Mouse (Mus musculus) gastrocnemius, postnatal 25 days (tissue): ENCODE results near the gene Lgi4. TPM values are rescaled to one million over a fixed set of nuclear protein-coding genes. Genes with fewer than 3 reads are reported as not detected.
A peak's percentile ranks its signal among the peaks of the same experiment; 100 is the strongest.

ENCODE experiments used
- DNase-seq: peaks from one replicate; pipeline ENCODE4 v3.0.0; 2022
- total RNA-seq, 2 experiments: library from RNA; stranded (reverse); gene quantifications; 1 replicate in 1 of 2; 2 replicates in 1 of 2; pipeline ENCODE4 v1.2.3; 2021

Lgi4 gene
- total RNA-seq, 2 experiments from 2014 or later = 4.1 to 5.4 TPM

- DNase-seq = no peak
Measured at GRCm38 (mm10) chr7:31051321-31052021, 7.7 kb upstream of the Lgi4 start, which contains the start of gene Fxyd7. Fxyd7 (minus strand) TSS chr7:31051467.

- no peak for DNase-seq
Measured at GRCm38 (mm10) chr7:31052251-31052635, 6.9 kb upstream of the Lgi4 start.

GRCm38 (mm10) chr7:31052636-31053434 lies 6.3 kb upstream of the Lgi4 start:
- DNase-seq = peak; percentile 57

GRCm38 (mm10) chr7:31053882-31054447 lies 5.2 kb upstream of the Lgi4 start:
- DNase-seq = no peak

GRCm38 (mm10) chr7:31054661-31055320 lies 4.4 kb upstream of the Lgi4 start:
- peak; percentile 77 for DNase-seq

GRCm38 (mm10) chr7:31055354-31055824 lies 3.8 kb upstream of the Lgi4 start:
- peak; percentile 95 for DNase-seq

- no peak for DNase-seq
Measured at GRCm38 (mm10) chr7:31055883-31056282, 3.3 kb upstream of the Lgi4 start.

- DNase-seq = no peak
Measured at GRCm38 (mm10) chr7:31056448-31056847, 2.7 kb upstream of the Lgi4 start.

GRCm38 (mm10) chr7:31057071-31057470 lies 2.1 kb upstream of the Lgi4 start, which contains the start of gene Fxyd1:
Fxyd1 (minus strand) TSS chr7:31057199.
- no peak for DNase-seq

GRCm38 (mm10) chr7:31057730-31058129 lies 1.4 kb upstream of the Lgi4 start:
- no peak for DNase-seq

- no peak for DNase-seq
Measured at GRCm38 (mm10) chr7:31058211-31058610, 931 bp upstream of the Lgi4 start.

- DNase-seq = no peak
Measured at GRCm38 (mm10) chr7:31059919-31060620, 928 bp downstream of the Lgi4 start.

- DNase-seq = no peak
Measured at GRCm38 (mm10) chr7:31060621-31061010, 1.5 kb downstream of the Lgi4 start.

- no peak for DNase-seq
Measured at GRCm38 (mm10) chr7:31063074-31063560, 4.0 kb downstream of the Lgi4 start.

GRCm38 (mm10) chr7:31067836-31068235 lies 8.7 kb downstream of the Lgi4 start:
- DNase-seq = peak; percentile 54

- no peak for DNase-seq
Measured at GRCm38 (mm10) chr7:31069491-31069890, 10.3 kb downstream of the Lgi4 start.

GRCm38 (mm10) chr7:31070324-31070723 lies 11.2 kb downstream of the Lgi4 start:
- DNase-seq = no peak

GRCm38 (mm10) chr7:31072326-31072725 lies 13.2 kb downstream of the Lgi4 start:
- DNase-seq = no peak

- DNase-seq = no peak
Measured at GRCm38 (mm10) chr7:31073546-31073945, 14.4 kb downstream of the Lgi4 start.

- DNase-seq = no peak
Measured at GRCm38 (mm10) chr7:31074061-31074712, 15.0 kb downstream of the Lgi4 start.

- DNase-seq = no peak
Measured at GRCm38 (mm10) chr7:31074713-31075069, 15.5 kb downstream of the Lgi4 start.
